Mouse (Mus musculus): ENCODE data around the gene Mrps5.

DNA sequence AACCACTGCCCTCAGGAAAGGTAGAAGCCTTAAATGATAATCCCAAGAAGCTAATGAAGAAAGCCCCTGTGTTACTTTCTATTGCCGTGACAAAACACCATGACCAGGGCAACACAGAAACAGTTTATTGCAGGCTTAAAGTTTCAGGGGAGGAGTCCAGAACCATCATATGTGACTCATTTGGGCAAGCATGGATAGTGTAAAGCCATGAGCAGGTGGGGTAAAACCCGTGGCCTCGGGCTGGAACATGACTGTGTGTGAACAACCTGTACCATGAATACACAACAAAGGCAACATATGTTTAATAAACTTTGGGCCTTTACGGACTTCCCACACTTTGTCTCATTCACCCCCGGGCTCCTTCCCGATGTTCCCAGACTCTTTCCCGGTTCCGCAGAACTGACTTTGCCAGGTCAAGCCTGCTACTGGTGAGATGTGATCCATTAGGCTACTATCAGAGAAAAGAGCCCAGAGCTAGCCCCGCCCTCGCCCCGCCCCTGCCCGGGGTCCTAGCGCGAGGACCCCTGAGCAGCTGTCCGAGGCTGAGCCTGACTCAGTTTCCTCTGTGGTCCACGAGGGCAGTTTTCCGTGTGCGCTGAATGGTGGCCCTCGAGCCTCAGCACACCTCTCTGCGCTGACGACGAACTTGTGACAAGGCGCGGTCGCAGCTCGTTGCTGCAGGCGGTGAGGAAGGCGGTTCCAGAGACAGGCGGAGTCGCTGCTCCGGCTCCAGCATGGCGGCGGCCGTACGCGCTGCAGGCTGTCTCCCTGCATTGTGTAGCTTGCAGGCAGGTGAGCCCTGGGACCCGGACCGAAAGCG, at the start of gene Mrps5, which contains the start of gene Zfp661:
- TF ChIP-seq EP300 (IDR thresholded peaks at IDR 0.05; ENCODE audit: low read depth), result peak; percentile 69
- TF ChIP-seq CTCF (IDR thresholded peaks at IDR 0.05; ENCODE audit: low read depth), result no peak

Data from liver, postnatal 0 days (tissue).